Mouse (Mus musculus) myocyte (in vitro differentiated cells): ENCODE results near the gene Ncs1.

Source experiments
- CEBPB ChIP-seq: IDR thresholded peaks from 2 replicates; pipeline ENCODE4 v1.6.1; 2011; ENCODE audit warnings: mild to moderate bottlenecking, moderate library complexity; ENCODE audit not compliant: poor library complexity, insufficient read depth, severe bottlenecking
- E2F4 ChIP-seq: IDR thresholded peaks from one replicate; pipeline ENCODE4 v1.6.1; 2011; ENCODE audit warnings: mild to moderate bottlenecking, control low read depth, moderate library complexity; ENCODE audit not compliant: insufficient read depth
- MAX ChIP-seq: IDR thresholded peaks from one replicate; pipeline ENCODE4 v1.6.1; 2011; ENCODE audit warnings: low read depth, mild to moderate bottlenecking, control low read depth
- MYOD1 ChIP-seq, 3 experiments: IDR thresholded peaks; one replicate each; pipeline ENCODE4 v1.6.1; 2011; ENCODE audit warnings: control low read depth in 2 of 3, low read depth in 2 of 3, mild to moderate bottlenecking in 2 of 3, moderate library complexity in 1 of 3; ENCODE audit not compliant: insufficient read length in 2 of 3, control insufficient read depth in 1 of 3
- MYOG ChIP-seq, 3 experiments: IDR thresholded peaks; one replicate each; pipeline ENCODE4 v1.6.1; 2011; ENCODE audit warnings: control low read depth in 2 of 3, low read depth in 2 of 3, mild to moderate bottlenecking in 2 of 3; ENCODE audit not compliant: insufficient read length in 2 of 3, control insufficient read depth in 1 of 3, insufficient read depth in 1 of 3
- POLR2A ChIP-seq: IDR thresholded peaks from one replicate; pipeline ENCODE4 v1.6.1; 2011; ENCODE audit warnings: low read depth, mild to moderate bottlenecking, control low read depth, moderate library complexity; ENCODE audit not compliant: insufficient read length
- POLR2AphosphoS2 ChIP-seq: IDR thresholded peaks from one replicate; pipeline ENCODE4 v1.6.1; 2011; ENCODE audit warnings: low read depth, control low read depth; ENCODE audit not compliant: insufficient read length
- REST ChIP-seq: IDR thresholded peaks from one replicate; pipeline ENCODE4 v1.6.1; 2011; ENCODE audit warnings: mild to moderate bottlenecking, control low read depth, moderate library complexity; ENCODE audit not compliant: insufficient read depth, insufficient read length
- TCF12 ChIP-seq: IDR thresholded peaks from one replicate; pipeline ENCODE4 v1.6.1; 2011; ENCODE audit warnings: mild to moderate bottlenecking, control low read depth; ENCODE audit not compliant: poor library complexity, insufficient read depth, severe bottlenecking
- TCF3 ChIP-seq: IDR thresholded peaks from one replicate; pipeline ENCODE4 v1.6.1; 2011; ENCODE audit warnings: low read depth, control low read depth; ENCODE audit not compliant: insufficient read length
- USF1 ChIP-seq: IDR thresholded peaks from one replicate; pipeline ENCODE4 v1.6.1; 2011; ENCODE audit warnings: low read depth, mild to moderate bottlenecking, control low read depth, moderate library complexity

DNA sequence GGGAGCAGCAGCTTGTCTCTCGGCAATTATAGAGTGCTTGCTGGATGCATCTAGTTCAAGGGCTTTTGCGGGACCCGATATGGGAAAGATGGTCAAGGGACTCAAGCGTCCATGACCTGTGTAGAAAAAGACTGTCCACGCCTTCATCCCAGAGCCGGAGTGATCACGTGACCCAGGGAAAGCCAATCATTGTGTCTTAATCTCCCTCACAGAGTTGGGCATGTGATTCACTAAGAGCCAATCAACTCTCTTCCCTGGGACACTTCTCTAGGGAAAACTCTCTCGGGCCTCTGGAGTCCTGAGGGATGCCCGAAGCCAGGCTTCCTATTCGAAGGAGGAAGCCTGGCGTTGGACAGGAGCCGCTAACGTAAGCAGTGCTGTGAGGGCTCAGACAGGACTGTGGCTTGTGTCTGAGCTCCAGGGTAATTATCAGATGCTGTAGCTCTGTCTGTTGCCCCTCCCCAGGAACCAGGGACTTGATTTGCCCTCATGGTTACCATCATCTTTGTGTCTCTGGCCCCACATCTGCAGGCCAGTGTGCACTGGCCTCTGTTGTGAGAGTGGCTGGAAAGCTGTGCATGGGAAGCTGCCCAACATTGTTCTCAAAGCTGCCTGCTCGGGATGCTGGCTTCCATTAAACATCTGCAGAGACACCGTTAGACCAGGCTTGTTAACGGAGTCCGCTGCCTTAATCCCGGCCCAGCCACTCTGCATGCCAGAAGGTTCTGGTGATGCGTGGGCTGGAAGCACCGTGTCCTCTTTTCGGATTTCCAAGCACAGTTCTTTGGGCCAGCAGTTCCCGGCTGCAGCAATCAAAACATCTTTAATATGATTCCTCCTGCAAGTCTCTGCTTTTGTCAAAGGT is 59.4 kb downstream of the Ncs1 start:
- TF ChIP-seq POLR2A (no peak), TCF3 (no peak), MYOD1 (IDR thresholded peaks at IDR 0.05; ENCODE audit: control insufficient read depth in 1 of 3, insufficient read length in 2 of 3, low read depth in 2 of 3) (no peak), E2F4 (no peak), MYOG (IDR thresholded peaks at IDR 0.05; ENCODE audit: control insufficient read depth in 1 of 3, insufficient read depth in 1 of 3, insufficient read length in 2 of 3, low read depth in 2 of 3) (no peak), MAX (no peak), REST (no peak), TCF12 (no peak), CEBPB (no peak), USF1 (no peak), POLR2AphosphoS2 (no peak)
